In the genomic region with DNA sequence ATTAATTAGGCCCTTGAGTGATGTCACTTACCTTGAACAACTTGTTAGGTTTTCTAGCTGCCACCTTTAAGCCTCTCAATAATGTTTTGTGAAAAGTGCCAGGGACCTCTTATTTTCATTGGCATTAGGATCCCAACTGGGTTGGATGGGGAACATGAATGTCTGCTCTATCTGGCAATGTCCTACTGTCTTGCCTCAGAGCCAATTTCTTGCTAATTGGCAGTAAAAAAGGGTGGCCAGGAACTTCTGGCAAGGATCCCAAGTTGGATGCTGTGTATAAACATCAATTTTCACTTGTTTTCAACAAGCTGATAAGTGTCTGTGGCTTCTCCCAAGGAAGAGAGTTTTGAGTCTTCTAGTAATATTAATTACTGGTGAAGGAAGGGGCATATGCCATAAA, we compare ENCODE assay signal across 21 mouse cellular contexts.
A peak's percentile ranks its signal among the peaks of the same experiment; 100 is the strongest.
DNase-seq lines count a peak whose midpoint lies in the region; ATAC-seq and TF ChIP-seq lines count a peak whose summit lies in the region.
"Had no signal": no experiment of that assay in that cellular context is flagged by ENCODE, and none has a peak within 500 bp of the region (broad histone marks: within the 10 kb centered on the region; RNA-seq: fewer than 3 reads in every experiment).

No protein-coding gene starts in this region.

- H3K9me3 ChIP-seq in forebrain, postnatal 0 days (ENCODE audit: low read length), result no peaks in the 10 kb centered on the region
- no peaks in the 10 kb centered on the region for H3K9me3 ChIP-seq in forebrain, embryonic 12.5 days
- H3K9me3 ChIP-seq in liver, embryonic 12.5 days (replicated peaks), result no peaks in the 10 kb centered on the region
- H3K9me3 ChIP-seq in kidney, embryonic 14.5 days (ENCODE audit: control insufficient read depth, low read length), result no peaks in the 10 kb centered on the region
- H3K9me3 ChIP-seq: embryonic facial prominence, embryonic 12.5 days; heart, embryonic 12.5 days; hindbrain, embryonic 10.5 days; hindbrain, embryonic 15.5 days had no signal

- no peak for TF ChIP-seq POLR2A in liver, adult 2 months (IDR thresholded peaks at IDR 0.05; ENCODE audit: extremely low read depth, insufficient read depth, low read length)

- H3K27ac ChIP-seq in forebrain, postnatal 0 days (ENCODE audit: low read depth, low read length), result no peak overlapping the region
- H3K27ac ChIP-seq in forebrain, embryonic 12.5 days, result no peak overlapping the region
- H3K27ac ChIP-seq in liver, adult 2 months (replicated peaks; ENCODE audit: insufficient read depth, low read depth, low read length), result no peak overlapping the region
- no peak overlapping the region for H3K27ac ChIP-seq in liver, embryonic 12.5 days
- H3K27ac ChIP-seq in kidney, embryonic 14.5 days (ENCODE audit: low read depth, low read length), result no peak overlapping the region
- H3K27ac ChIP-seq: embryonic facial prominence, embryonic 12.5 days; heart, adult 2 months; hindbrain, embryonic 10.5 days; hindbrain, embryonic 15.5 days had no signal

- H3K36me3 ChIP-seq in forebrain, postnatal 0 days (ENCODE audit: insufficient read depth), result no peaks in the 10 kb centered on the region
- H3K36me3 ChIP-seq in forebrain, embryonic 12.5 days (replicated peaks), result no peaks in the 10 kb centered on the region
- H3K36me3 ChIP-seq in liver, adult 2 months (ENCODE audit: control insufficient read depth, insufficient read depth, low read length), result no peaks in the 10 kb centered on the region
- H3K36me3 ChIP-seq in liver, embryonic 12.5 days, result no peaks in the 10 kb centered on the region
- no peaks in the 10 kb centered on the region for H3K36me3 ChIP-seq in kidney, embryonic 14.5 days (ENCODE audit: control insufficient read depth, insufficient read depth, low read length)
- H3K36me3 ChIP-seq: embryonic facial prominence, embryonic 12.5 days; heart, embryonic 12.5 days; hindbrain, embryonic 10.5 days; hindbrain, embryonic 15.5 days had no signal

- H3K4me3 ChIP-seq in forebrain, postnatal 0 days (ENCODE audit: low read depth, low read length), result no peak overlapping the region
- H3K4me3 ChIP-seq in forebrain, embryonic 12.5 days (replicated peaks), result no peak overlapping the region
- no peak overlapping the region for H3K4me3 ChIP-seq in liver, adult 2 months (ENCODE audit: insufficient read depth, low read depth, low read length)
- H3K4me3 ChIP-seq in liver, embryonic 12.5 days, result no peak overlapping the region
- no peak overlapping the region for H3K4me3 ChIP-seq in kidney, embryonic 14.5 days (ENCODE audit: low read length)
- H3K4me3 ChIP-seq: embryonic facial prominence, embryonic 12.5 days; heart, adult 2 months; heart, embryonic 12.5 days; hindbrain, embryonic 10.5 days; hindbrain, embryonic 15.5 days had no signal

- no peaks in the 10 kb centered on the region for H3K79me2 ChIP-seq in liver, adult 2 months (ENCODE audit: control insufficient read depth, insufficient read depth, low read length)

- TF ChIP-seq CTCF in forebrain, postnatal 0 days (IDR thresholded peaks at IDR 0.05; ENCODE audit: low read depth), result no peak
- TF ChIP-seq CTCF in liver, adult 2 months (IDR thresholded peaks at IDR 0.05; ENCODE audit: low read depth, low read length), result no peak

- H3K4me2 ChIP-seq in forebrain, postnatal 0 days (ENCODE audit: low read depth), result no peak overlapping the region
- H3K4me2 ChIP-seq in forebrain, embryonic 12.5 days, result no peak overlapping the region
- no peak overlapping the region for H3K4me2 ChIP-seq in liver, embryonic 12.5 days
- no peak overlapping the region for H3K4me2 ChIP-seq in kidney, embryonic 14.5 days (replicated peaks; ENCODE audit: low read depth, low read length)
- H3K4me2 ChIP-seq: embryonic facial prominence, embryonic 12.5 days; heart, embryonic 12.5 days; hindbrain, embryonic 15.5 days had no signal

- DNase-seq in cerebellum, postnatal 10 days, result peak; percentile 34 to 35
- no peak for DNase-seq in cerebellum, adult 8-10 months
- peak; percentile 16 for DNase-seq in forebrain, postnatal 0 days
- peak; percentile 0 for DNase-seq in liver, adult 2 months (ENCODE audit: extremely low read depth, low read depth, low spot score)
- DNase-seq: adrenal gland, postnatal 36 days; cerebellum, adult 18-20 months; cerebellum, postnatal 25 days; gastrocnemius, postnatal 14 days; heart, adult 2 months had no signal

- no peak for ATAC-seq in forebrain, postnatal 0 days
- ATAC-seq in forebrain, embryonic 12.5 days (ENCODE audit: low FRiP score), result no peak
- ATAC-seq in liver, embryonic 12.5 days, result no peak
- ATAC-seq in kidney, embryonic 14.5 days (ENCODE audit: low FRiP score, low TSS enrichment), result no peak
- ATAC-seq: activated CD4-positive, CD25-positive, alpha-beta regulatory T cell, adult 4 months; forebrain, embryonic 16.5 days; inflammation-experienced regulatory T-cells, adult 6 months; intestine, postnatal 0 days; Patski had no signal

- H3K4me1 ChIP-seq in forebrain, postnatal 0 days (ENCODE audit: insufficient read depth), result no peaks in the 10 kb centered on the region
- no peaks in the 10 kb centered on the region for H3K4me1 ChIP-seq in forebrain, embryonic 12.5 days
- H3K4me1 ChIP-seq in liver, adult 2 months (ENCODE audit: control insufficient read depth, insufficient read depth, low read length), result no peaks in the 10 kb centered on the region
- no peaks in the 10 kb centered on the region for H3K4me1 ChIP-seq in liver, embryonic 12.5 days
- no peaks in the 10 kb centered on the region for H3K4me1 ChIP-seq in kidney, embryonic 14.5 days (ENCODE audit: control insufficient read depth, insufficient read depth, low read length)
- H3K4me1 ChIP-seq: embryonic facial prominence, embryonic 12.5 days; heart, embryonic 12.5 days; hindbrain, embryonic 10.5 days; hindbrain, embryonic 15.5 days had no signal

- no peak overlapping the region for H3K9ac ChIP-seq in forebrain, postnatal 0 days
- no peak overlapping the region for H3K9ac ChIP-seq in forebrain, embryonic 12.5 days
- no peak overlapping the region for H3K9ac ChIP-seq in liver, adult 2 months (ENCODE audit: low read depth, low read length)
- no peak overlapping the region for H3K9ac ChIP-seq in liver, embryonic 12.5 days
- H3K9ac ChIP-seq in kidney, embryonic 14.5 days (ENCODE audit: low read depth, low read length), result no peak overlapping the region
- H3K9ac ChIP-seq: embryonic facial prominence, embryonic 12.5 days; heart, embryonic 12.5 days; hindbrain, embryonic 15.5 days had no signal

- H3K27me3 ChIP-seq in forebrain, postnatal 0 days (ENCODE audit: insufficient read depth, low read length), result no peaks in the 10 kb centered on the region
- no peaks in the 10 kb centered on the region for H3K27me3 ChIP-seq in forebrain, embryonic 12.5 days
- no peaks in the 10 kb centered on the region for H3K27me3 ChIP-seq in liver, adult 2 months (ENCODE audit: control insufficient read depth, insufficient read depth, low read length)
- no peaks in the 10 kb centered on the region for H3K27me3 ChIP-seq in liver, embryonic 12.5 days (replicated peaks)
- H3K27me3 ChIP-seq in kidney, embryonic 14.5 days (ENCODE audit: control insufficient read depth, insufficient read depth, low read length), result no peaks in the 10 kb centered on the region
- H3K27me3 ChIP-seq: embryonic facial prominence, embryonic 12.5 days; heart, embryonic 12.5 days; hindbrain, embryonic 15.5 days; Patski had no signal
